Mouse (Mus musculus) right cerebral cortex, postnatal 4 days (tissue): Measurements from ENCODE around the gene Defb21.

Experiments
- DNase-seq: peaks from one replicate; pipeline ENCODE4 v3.0.0-alpha.2; 2022

Defb21 gene

GRCm38 (mm10) chr2:152607746-152608145 is 35.2 kb downstream of the Defb21 start:
- no peak for DNase-seq

GRCm38 (mm10) chr2:152608719-152609118 is 36.2 kb downstream of the Defb21 start:
- no peak for DNase-seq

GRCm38 (mm10) chr2:152612193-152612592 is 39.6 kb downstream of the Defb21 start:
- no peak for DNase-seq

DNA sequence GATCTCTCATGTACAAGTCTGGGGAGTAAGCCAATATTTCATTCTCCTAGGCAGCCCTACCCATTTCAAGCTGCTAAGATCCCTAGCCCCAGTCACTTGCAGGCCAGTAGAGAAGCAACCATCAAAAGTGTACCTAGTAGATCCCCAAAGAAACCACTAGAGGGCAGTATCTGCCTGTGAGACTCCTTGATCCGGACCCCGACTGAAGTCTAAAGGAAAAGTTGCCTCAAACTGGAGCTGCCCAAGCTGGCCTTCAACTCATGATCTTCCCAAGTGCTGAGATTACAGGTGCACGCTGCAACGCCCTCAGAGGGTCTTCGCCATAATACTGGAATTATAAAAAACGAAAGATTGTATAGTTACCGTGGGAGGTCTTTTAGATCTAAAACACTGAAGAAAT is 43.0 kb downstream of the Defb21 start:
- DNase-seq, result peak; percentile 21

- no peak for DNase-seq
These were observed 43.9 kb downstream of the Defb21 start for GRCm38 (mm10) chr2:152616470-152616869.

- DNase-seq, result no peak
These were observed 44.8 kb downstream of the Defb21 start for GRCm38 (mm10) chr2:152617374-152617773.

DNA sequence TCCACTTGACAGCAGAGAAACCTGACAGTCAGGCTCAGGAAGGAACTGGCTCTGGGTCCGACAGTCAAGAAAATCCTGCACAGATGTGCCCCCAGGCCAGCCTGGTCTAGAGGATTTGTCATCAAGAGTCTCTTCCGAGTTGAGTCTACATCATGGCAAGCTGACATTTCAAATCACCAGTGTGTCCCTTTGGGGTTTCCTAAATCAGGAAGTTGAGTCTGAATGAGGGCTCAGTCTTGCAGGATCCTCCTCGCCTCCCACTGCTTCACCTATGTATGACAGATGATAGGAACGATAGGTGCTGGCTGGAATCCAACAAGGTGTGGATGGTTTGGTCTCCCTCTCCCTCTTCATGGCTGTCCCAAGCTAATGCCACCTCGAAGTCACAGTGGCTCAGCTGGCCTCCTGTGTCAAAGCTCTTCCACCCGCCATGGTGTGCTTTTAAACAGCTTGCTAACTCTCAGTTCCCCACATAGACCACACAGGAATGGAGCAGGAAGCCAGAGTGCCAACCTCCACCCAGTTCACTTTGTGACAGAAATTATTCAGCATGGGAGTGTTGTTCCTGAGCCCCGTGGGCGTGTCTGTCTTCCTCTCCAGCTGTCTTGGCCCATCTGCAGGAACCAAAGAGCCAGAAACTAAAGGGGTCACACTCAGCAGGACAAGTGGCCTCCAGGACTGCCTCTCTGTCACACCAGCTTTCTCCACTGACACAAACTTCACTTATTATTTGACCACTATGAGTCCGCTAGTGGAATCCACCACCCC is 48.0 kb downstream of the Defb21 start:
- DNase-seq, result no peak

- DNase-seq, result no peak
These were observed 49.6 kb downstream of the Defb21 start for GRCm38 (mm10) chr2:152622151-152622550.

GRCm38 (mm10) chr2:152622953-152623352 is 50.4 kb downstream of the Defb21 start, which contains the start of gene Defb25:
Gene Defb25 (minus strand): TSS chr2:152623053.
- DNase-seq, result no peak
